Comparison of ENCODE assay signal across 29 mouse cellular contexts in the genomic region with DNA sequence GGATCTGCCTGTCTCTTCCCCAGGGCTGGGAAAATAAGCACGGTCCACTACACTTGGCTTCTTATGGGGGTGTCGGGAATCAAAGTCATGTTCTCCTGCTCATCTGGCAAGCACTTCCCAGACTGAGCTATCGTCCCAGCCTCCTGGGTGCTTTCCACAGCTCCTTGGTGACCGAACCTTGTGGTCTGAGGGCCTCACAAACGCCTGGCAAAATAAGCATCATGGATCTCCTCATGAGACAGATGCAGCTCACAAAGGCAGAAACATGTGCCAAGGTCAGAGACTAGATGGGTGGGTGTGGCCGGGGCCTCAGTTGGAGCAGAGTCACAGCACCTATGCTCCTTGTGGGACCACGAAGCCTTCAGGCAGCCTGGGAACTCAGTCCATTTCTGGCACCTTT. TPM values are rescaled to one million over a fixed set of nuclear protein-coding genes. Genes with fewer than 3 reads are reported as not detected.
"Had no signal": no experiment of that assay in that cellular context is flagged by ENCODE, and none has a peak within 500 bp of the region (broad histone marks: within the 10 kb centered on the region; RNA-seq: fewer than 3 reads in every experiment).

No protein-coding gene starts in this region.

- H3K27ac ChIP-seq: heart, adult 2 months; hindbrain, embryonic 10.5 days; hindbrain, embryonic 12.5 days; hindbrain, embryonic 14.5 days; intestine, embryonic 15.5 days; limb, embryonic 13.5 days; limb, embryonic 15.5 days; liver, embryonic 12.5 days; liver, embryonic 14.5 days had no signal

- ATAC-seq: hindbrain, embryonic 16.5 days; inflammation-experienced regulatory T-cells, adult 6 months; intestine, embryonic 15.5 days; intestine, postnatal 0 days; liver, embryonic 12.5 days had no signal

- H3K9ac ChIP-seq: heart, embryonic 12.5 days; hindbrain, embryonic 12.5 days; hindbrain, embryonic 14.5 days; intestine, embryonic 15.5 days; limb, embryonic 13.5 days; limb, embryonic 15.5 days; liver, embryonic 12.5 days; liver, embryonic 14.5 days had no signal

- H3K36me3 ChIP-seq: heart, embryonic 12.5 days; hindbrain, embryonic 10.5 days; hindbrain, embryonic 12.5 days; intestine, embryonic 15.5 days; limb, embryonic 13.5 days; limb, embryonic 15.5 days; liver, embryonic 12.5 days had no signal

- H3K4me2 ChIP-seq: heart, embryonic 12.5 days; hindbrain, embryonic 12.5 days; hindbrain, embryonic 14.5 days; intestine, embryonic 15.5 days; limb, embryonic 13.5 days; limb, embryonic 15.5 days; liver, embryonic 12.5 days had no signal

- H3K9me3 ChIP-seq: heart, embryonic 12.5 days; hindbrain, embryonic 10.5 days; hindbrain, embryonic 12.5 days; intestine, embryonic 15.5 days; limb, embryonic 13.5 days; limb, embryonic 15.5 days; liver, embryonic 12.5 days had no signal

- H3K27me3 ChIP-seq: heart, embryonic 12.5 days; intestine, embryonic 15.5 days; limb, embryonic 13.5 days; limb, embryonic 15.5 days; liver, embryonic 12.5 days had no signal

- H3K4me1 ChIP-seq: heart, embryonic 12.5 days; hindbrain, embryonic 12.5 days; limb, embryonic 13.5 days; limb, embryonic 15.5 days; liver, embryonic 12.5 days had no signal

- H3K4me3 ChIP-seq: heart, adult 2 months; heart, embryonic 12.5 days; hindbrain, embryonic 10.5 days; hindbrain, embryonic 12.5 days; intestine, embryonic 15.5 days; limb, embryonic 13.5 days; limb, embryonic 15.5 days; liver, embryonic 12.5 days had no signal

- DNase-seq: gastrocnemius, postnatal 14 days; gastrocnemius, postnatal 36 days; heart, adult 2 months; heart, postnatal 10 days; heart, postnatal 4 days; kidney, adult 18-20 months; kidney, adult 8-10 months; kidney, postnatal 10 days; kidney, postnatal 25 days; kidney, postnatal 4 days; layer of hippocampus, adult 9-11 months; layer of hippocampus, postnatal 36 days; left cerebral cortex, postnatal 4 days had no signal

RNA-seq across cellular contexts. Expression of gene Cilp, which starts 5.6 kb away (rescaled TPM):
- total RNA-seq: granulocyte monocyte progenitor cell, adult 5-6 weeks; layer of hippocampus, adult 18-20 months; layer of hippocampus, postnatal 36 days; left cerebral cortex, adult 18-20 months; left cerebral cortex, postnatal 4 days had no signal
- polyA plus RNA-seq: heart, embryonic 12.5 days; heart, embryonic 14.5 days; inflammation-experienced regulatory T-cells, adult 6 months had no signal
